Mouse (Mus musculus) bone marrow, adult 2 months (tissue): ENCODE data around the gene 4930558C23Rik.

Experiments
- CTCF ChIP-seq: fragments of 200-500 bp; IDR thresholded peaks from 2 replicates; pipeline ENCODE4 v1.5.1; 2011; ENCODE audit warnings: low read length, control low read depth; ENCODE audit not compliant: control insufficient read depth, insufficient read depth
- POLR2A ChIP-seq: fragments of 200-500 bp; IDR thresholded peaks from 2 replicates; pipeline ENCODE4 v1.6.1; 2011; ENCODE audit warnings: low read depth, mild to moderate bottlenecking, control low read depth, low read length, borderline replicate concordance; ENCODE audit not compliant: control insufficient read depth

- TF ChIP-seq CTCF (no peak), POLR2A (no peak)
These were observed 15.2 kb upstream of the 4930558C23Rik start for GRCm38 (mm10) chr3:95417866-95418265.
